Mouse (Mus musculus): ENCODE results near the gene Gm14569.

- no peak for TF ChIP-seq CTCF (IDR thresholded peaks at IDR 0.05; ENCODE audit: low read depth)
- no peak for TF ChIP-seq EP300 (IDR thresholded peaks at IDR 0.05; ENCODE audit: low read depth)
These were observed 56.6 kb downstream of the Gm14569 start for GRCm38 (mm10) chrX:36434993-36435392.

Measured in heart, postnatal 0 days (tissue).